Mouse (Mus musculus) forebrain, embryonic 11.5 days (tissue): ENCODE results near the gene Fads2. TPM values are rescaled to one million over a fixed set of nuclear protein-coding genes. Genes with fewer than 3 reads are reported as not detected.

ENCODE experiments used
- ATAC-seq: fragments of 200-750 bp; cut with Nextera tagmentation; replicated peaks from 2 replicates; pipeline ENCODE4 v1.8.0; 2017; ENCODE audit warnings: moderate TSS enrichment; ENCODE audit not compliant: low FRiP score
- DNase-seq: peaks from one replicate; pipeline ENCODE4 v3.0.0-alpha.2; 2017; ENCODE audit warnings: low spot score
- H3K27ac ChIP-seq: fragments of 300-500 bp; sonication (generic); 2 replicates; pipeline ENCODE4 v1.5.1; 2014; ENCODE audit warnings: low read depth, low read length
- H3K27me3 ChIP-seq: fragments of 300-500 bp; sonication (generic); 2 replicates; pipeline ENCODE4 v1.6.1; 2014; ENCODE audit warnings: mild to moderate bottlenecking, low read length, mixed read lengths; ENCODE audit not compliant: control insufficient read depth, insufficient read depth
- H3K36me3 ChIP-seq: fragments of 300-500 bp; sonication (generic); 2 replicates; pipeline ENCODE4 v1.6.1; 2014; ENCODE audit warnings: mild to moderate bottlenecking, low read length, moderate library complexity, mixed read lengths; ENCODE audit not compliant: control insufficient read depth, insufficient read depth
- H3K4me1 ChIP-seq: fragments of 300-500 bp; sonication (generic); replicated peaks from 2 replicates; pipeline ENCODE4 v1.6.1; 2014; ENCODE audit warnings: low read length, mixed read lengths; ENCODE audit not compliant: control insufficient read depth, insufficient read depth
- H3K4me2 ChIP-seq: fragments of 300-500 bp; sonication (generic); 2 replicates; pipeline ENCODE4 v1.6.1; 2014; ENCODE audit warnings: low read depth, mild to moderate bottlenecking, low read length, moderate library complexity, mixed read lengths; ENCODE audit not compliant: severe bottlenecking
- H3K4me3 ChIP-seq: fragments of 300-500 bp; sonication (generic); 2 replicates; pipeline ENCODE4 v1.5.1; 2014; ENCODE audit warnings: low read depth, low read length
- H3K9ac ChIP-seq: fragments of 300-500 bp; sonication (generic); 2 replicates; pipeline ENCODE4 v1.6.1; 2014; ENCODE audit warnings: low read length
- H3K9me3 ChIP-seq: fragments of 300-500 bp; sonication (generic); 2 replicates; pipeline ENCODE4 v1.6.1; 2016; ENCODE audit warnings: low read length, mixed read lengths; ENCODE audit not compliant: control insufficient read depth
- WGBS: fragments of 180-500 bp; shearing (Covaris S2); extraction: QIAGEN DNeasy Blood & Tissue Kit; methylation state at CpG from one replicate; pipeline ENCODE4 v1.1.7; 2014; 5-methylcytosine and 5-hydroxymethylcytosine counted together
- polyA plus RNA-seq: library from polyadenylated mRNA; unstranded; fragments of >200 nt; fragmentation: Nextera tagmentation; extraction: Ambion mirVana; gene quantifications from 2 replicates; pipeline ENCODE4 v1.2.1, GENCODE M21; 2014

The Fads2 gene
- polyA plus RNA-seq, 1 experiment from 2014 or later = 75.9 TPM

DNA sequence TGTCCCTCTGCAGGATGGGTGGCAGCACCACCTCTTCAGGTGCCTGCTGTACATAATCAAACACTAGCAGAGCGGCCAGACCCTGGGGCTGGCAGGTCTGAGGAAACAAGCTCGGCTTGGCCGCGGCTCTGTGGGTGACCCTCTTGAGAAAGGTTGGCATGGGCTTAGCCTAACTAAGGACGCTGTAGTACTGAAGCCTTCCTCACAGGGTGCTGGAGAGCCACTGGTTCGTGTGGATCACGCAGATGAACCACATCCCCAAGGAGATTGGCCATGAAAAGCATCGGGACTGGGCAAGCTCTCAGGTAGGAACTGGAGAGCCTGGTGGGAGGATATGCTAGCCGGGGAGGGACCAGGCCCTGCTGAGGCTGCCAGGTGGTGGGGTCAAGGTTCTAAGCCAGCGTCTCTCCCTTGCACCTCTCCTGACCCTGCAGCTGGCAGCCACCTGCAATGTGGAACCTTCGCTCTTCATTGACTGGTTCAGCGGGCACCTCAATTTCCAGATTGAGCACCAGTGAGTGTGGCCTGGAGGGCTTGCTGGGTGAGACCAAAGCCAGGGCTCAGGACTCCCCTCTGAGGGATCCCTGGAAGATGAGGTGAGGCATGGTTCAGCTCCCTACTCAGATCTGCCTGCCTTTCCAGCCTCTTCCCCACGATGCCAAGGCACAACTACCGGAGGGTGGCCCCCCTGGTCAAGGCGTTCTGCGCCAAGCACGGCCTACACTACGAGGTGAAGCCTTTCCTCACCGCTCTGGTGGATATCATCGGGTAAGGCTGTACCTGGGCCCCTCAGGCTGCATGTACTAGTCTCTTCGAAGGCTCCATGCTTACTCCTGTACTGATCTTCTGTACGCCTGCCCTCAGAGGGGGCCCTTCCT, 45.5 kb downstream of the Fads2 start:
- Histone ChIP-seq H3K27ac (no peak overlapping the region), H3K4me2 (no peak overlapping the region), H3K27me3 (no peaks in the 10 kb centered on the region; the same call in 1 of the 2 replicates), H3K4me3 (no peak overlapping the region), H3K36me3 (no peaks in the 10 kb centered on the region), H3K9me3 (no peaks in the 10 kb centered on the region), H3K9ac (no peak overlapping the region), H3K4me1 (no peaks in the 10 kb centered on the region)
- DNase-seq (no peak), ATAC-seq (0 out of 2 replicates have a peak, but pooled peaks have one; percentile 5)
- 89% methylated on average over 21 of the region's 22 CpGs for WGBS

GRCm38 (mm10) chr19:10055261-10055660, 46.3 kb downstream of the Fads2 start:
- Histone ChIP-seq H3K4me3 (no peak overlapping the region), H3K27me3 (no peaks in the 10 kb centered on the region; the same call in 1 of the 2 replicates), H3K36me3 (no peaks in the 10 kb centered on the region), H3K4me2 (no peak overlapping the region), H3K4me1 (no peaks in the 10 kb centered on the region), H3K9me3 (no peaks in the 10 kb centered on the region), H3K9ac (no peak overlapping the region), H3K27ac (no peak overlapping the region)
- ATAC-seq (no peak), DNase-seq (no peak)
- WGBS = 77% methylated on average over 3 of the region's 3 CpGs

DNA sequence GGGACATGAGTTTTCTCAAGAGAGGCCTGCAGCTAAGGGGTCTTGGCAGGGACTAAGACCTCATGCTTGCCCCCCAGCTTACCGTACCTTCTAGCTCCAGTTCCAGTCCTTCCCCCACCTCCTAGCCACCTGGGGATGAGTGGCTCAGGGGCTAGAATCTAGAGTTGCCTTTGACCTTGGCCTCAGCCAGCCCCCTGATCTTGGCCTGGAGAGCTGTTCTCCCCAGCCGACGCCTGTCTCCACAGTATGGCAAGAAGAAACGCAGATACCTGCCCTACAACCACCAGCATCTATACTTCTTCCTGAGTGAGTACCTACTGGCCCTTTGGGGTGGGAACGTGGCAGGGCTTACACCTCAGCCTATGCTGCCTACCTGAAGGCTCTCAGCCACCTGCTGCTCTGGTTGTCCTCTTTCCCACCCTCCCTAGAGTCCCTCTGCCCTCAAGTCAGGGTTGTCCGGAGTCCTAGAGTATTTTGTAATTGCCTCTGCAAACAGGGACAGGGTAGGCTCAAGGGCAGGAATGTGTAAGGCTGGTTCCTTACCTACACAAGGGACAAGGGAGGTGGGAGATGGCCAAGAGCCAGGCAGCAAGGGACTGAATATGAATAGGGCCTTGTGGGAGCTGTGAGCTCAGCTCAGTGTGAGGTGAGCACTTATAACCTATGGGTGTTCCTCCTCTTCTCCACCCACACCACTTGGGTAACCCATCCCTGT, 47.0 kb downstream of the Fads2 start:
- Histone ChIP-seq H3K4me3 (no peak overlapping the region), H3K4me2 (no peak overlapping the region), H3K4me1 (no peaks in the 10 kb centered on the region), H3K9ac (no peak overlapping the region), H3K9me3 (no peaks in the 10 kb centered on the region), H3K27ac (no peak overlapping the region), H3K36me3 (no peaks in the 10 kb centered on the region), H3K27me3 (no peaks in the 10 kb centered on the region; the same call in 1 of the 2 replicates)
- 91% methylated on average over 6 of the region's 6 CpGs for WGBS
- no peak for ATAC-seq
- no peak for DNase-seq

DNA sequence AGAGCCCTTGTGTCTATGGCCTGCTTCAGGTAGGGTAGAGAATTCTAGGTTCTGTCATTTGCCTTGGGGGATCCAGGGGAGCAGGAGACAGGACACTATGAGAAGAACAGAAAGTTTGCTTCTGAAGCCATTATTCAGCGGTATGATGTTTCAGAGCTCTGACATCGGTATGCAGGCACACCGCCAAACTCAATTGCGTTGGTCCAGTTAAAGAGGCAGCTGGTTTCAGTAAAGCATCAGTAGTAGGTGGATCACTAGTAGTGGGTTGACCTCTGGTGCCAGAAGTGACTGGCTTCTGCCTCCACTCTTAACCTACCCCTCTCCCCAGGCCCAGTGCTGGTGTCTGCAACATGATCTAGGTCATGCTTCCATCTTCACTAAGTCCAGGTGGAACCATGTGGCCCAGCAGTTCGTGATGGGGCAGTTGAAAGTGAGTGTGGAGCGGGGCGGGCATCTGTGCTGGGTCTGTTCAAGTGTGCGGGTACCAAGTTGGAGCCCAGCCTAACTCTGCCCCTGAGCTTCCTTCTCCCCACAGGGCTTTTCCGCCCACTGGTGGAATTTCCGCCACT, 47.8 kb downstream of the Fads2 start:
- Histone ChIP-seq H3K27me3 (no peaks in the 10 kb centered on the region; the same call in 1 of the 2 replicates), H3K4me3 (no peak overlapping the region), H3K4me1 (no peaks in the 10 kb centered on the region), H3K27ac (no peak overlapping the region), H3K9ac (no peak overlapping the region), H3K9me3 (no peaks in the 10 kb centered on the region), H3K4me2 (no peak overlapping the region), H3K36me3 (no peaks in the 10 kb centered on the region)
- no peak for DNase-seq
- 93% methylated on average over 10 of the region's 10 CpGs for WGBS
- ATAC-seq = no peak

- DNase-seq (no peak), ATAC-seq (no peak)
- Histone ChIP-seq H3K36me3 (no peaks in the 10 kb centered on the region), H3K27me3 (no peaks in the 10 kb centered on the region; the same call in 1 of the 2 replicates), H3K9ac (no peak overlapping the region), H3K4me3 (no peak overlapping the region), H3K4me1 (no peaks in the 10 kb centered on the region), H3K9me3 (no peaks in the 10 kb centered on the region), H3K4me2 (no peak overlapping the region), H3K27ac (no peak overlapping the region)
- WGBS = 94% methylated on average over 4 of the region's 4 CpGs
These were observed 48.8 kb downstream of the Fads2 start for GRCm38 (mm10) chr19:10052698-10053097.

DNA sequence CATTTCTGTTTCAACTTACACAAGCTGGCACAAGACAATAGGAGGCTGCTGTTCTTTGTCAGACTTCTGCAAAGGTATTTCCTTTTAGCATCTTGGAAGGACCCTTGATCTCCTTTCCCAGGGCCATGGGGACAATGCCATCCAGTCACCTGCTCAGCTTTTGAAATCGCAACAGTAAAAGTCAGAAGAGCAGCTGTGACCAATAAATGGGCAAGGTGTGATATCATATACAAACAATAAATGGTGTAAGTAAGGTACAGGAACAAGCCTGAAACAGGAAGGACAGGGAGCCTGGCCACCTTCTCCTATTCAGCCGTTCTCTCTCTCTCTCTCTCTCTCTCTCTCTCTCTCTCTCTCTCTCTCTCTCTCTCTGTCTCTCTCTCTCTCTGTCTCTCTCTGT, 51.1 kb downstream of the Fads2 start:
- Histone ChIP-seq H3K4me2 (no peak overlapping the region), H3K27me3 (no peaks in the 10 kb centered on the region; the same call in 1 of the 2 replicates), H3K27ac (no peak overlapping the region), H3K9ac (no peak overlapping the region), H3K4me1 (no peaks in the 10 kb centered on the region), H3K9me3 (no peaks in the 10 kb centered on the region), H3K36me3 (no peaks in the 10 kb centered on the region), H3K4me3 (no peak overlapping the region)
- ATAC-seq (no peak), DNase-seq (no peak)
- 83% methylated on average over 2 of the region's 2 CpGs for whole genome bisulfite sequencing

GRCm38 (mm10) chr19:10049533-10049932, 52.0 kb downstream of the Fads2 start:
- no peak for ATAC-seq

DNA sequence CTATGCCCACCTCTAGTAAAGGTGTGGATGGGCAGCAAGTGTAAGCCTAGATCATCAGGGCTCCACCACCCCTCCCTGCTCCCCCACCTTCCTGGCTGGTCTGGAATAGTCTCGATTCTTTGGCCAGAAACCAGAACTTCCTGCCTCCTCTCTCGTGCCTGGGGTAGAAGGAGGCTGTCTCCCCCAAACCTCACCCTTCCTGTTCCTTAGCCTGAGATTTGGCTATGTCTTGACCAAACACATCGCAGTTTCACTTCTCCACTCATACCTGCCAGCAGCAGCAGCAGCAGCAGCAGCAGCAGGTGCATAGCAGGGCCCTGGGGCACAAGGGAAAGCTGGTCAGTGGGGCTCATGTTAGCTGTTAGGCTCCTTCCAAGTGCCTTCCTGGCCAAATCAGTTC, 54.6 kb downstream of the Fads2 start:
- Histone ChIP-seq H3K27ac (no peak overlapping the region), H3K9ac (no peak overlapping the region), H3K4me2 (no peak overlapping the region), H3K4me3 (no peak overlapping the region), H3K4me1 (no peaks in the 10 kb centered on the region; the same call in 1 of the 2 replicates), H3K9me3 (no peaks in the 10 kb centered on the region), H3K36me3 (no peaks in the 10 kb centered on the region), H3K27me3 (no peaks in the 10 kb centered on the region)
- ATAC-seq = no peak
- 67% methylated on average over 3 of the region's 3 CpGs for WGBS
- no peak for DNase-seq

More at GRCm38 (mm10) chr19:10049533-10049932, 52.0 kb downstream of the Fads2 start:
- Histone ChIP-seq H3K4me1 (no peaks in the 10 kb centered on the region), H3K4me2 (no peak overlapping the region), H3K9me3 (no peaks in the 10 kb centered on the region), H3K4me3 (no peak overlapping the region), H3K9ac (no peak overlapping the region), H3K27ac (no peak overlapping the region), H3K27me3 (no peaks in the 10 kb centered on the region), H3K36me3 (no peaks in the 10 kb centered on the region)
- DNase-seq = no peak
